Mouse (Mus musculus) midbrain, postnatal 0 days (tissue): ENCODE data around the gene Ap3d1. TPM values are rescaled to one million over a fixed set of nuclear protein-coding genes. Genes with fewer than 3 reads are reported as not detected.
A peak's percentile ranks its signal among the peaks of the same experiment; 100 is the strongest.

Source experiments
- ATAC-seq: fragments of 200-750 bp; cut with Nextera tagmentation; 2 replicates; pipeline ENCODE4 v1.8.0; 2017; ENCODE audit warnings: moderate number of reproducible peaks, mild to moderate bottlenecking, moderate TSS enrichment, moderate library complexity; ENCODE audit not compliant: low FRiP score
- DNase-seq: peaks from one replicate; pipeline ENCODE4 v3.0.0-alpha.2; 2015; ENCODE audit warnings: low spot score
- H3K27ac ChIP-seq: fragments of 300-500 bp; sonication (generic); 2 replicates; pipeline ENCODE4 v1.5.1; 2014; ENCODE audit warnings: low read depth, mild to moderate bottlenecking, low read length, mixed read lengths
- H3K27me3 ChIP-seq: fragments of 300-500 bp; sonication (generic); 2 replicates; pipeline ENCODE4 v1.6.1; 2014; ENCODE audit warnings: low read length, control low read depth, mixed read lengths; ENCODE audit not compliant: insufficient read depth
- H3K36me3 ChIP-seq: fragments of 300-500 bp; sonication (generic); 2 replicates; pipeline ENCODE4 v1.6.1; 2014; ENCODE audit warnings: low read length, control low read depth, mixed read lengths; ENCODE audit not compliant: insufficient read depth
- H3K4me1 ChIP-seq: fragments of 300-500 bp; sonication (generic); 2 replicates; pipeline ENCODE4 v1.6.1; 2014; ENCODE audit warnings: mild to moderate bottlenecking, control low read depth, antibody characterized with exemption, low read length, mixed read lengths; ENCODE audit not compliant: insufficient read depth
- H3K4me2 ChIP-seq: fragments of 300-500 bp; sonication (generic); 2 replicates; pipeline ENCODE4 v1.6.1; 2014; ENCODE audit warnings: low read depth, mild to moderate bottlenecking, low read length, mixed read lengths; ENCODE audit not compliant: poor library complexity, severe bottlenecking
- H3K4me3 ChIP-seq: fragments of 300-500 bp; sonication (generic); 2 replicates; pipeline ENCODE4 v1.5.1; 2014; ENCODE audit warnings: low read depth, mild to moderate bottlenecking, low read length, moderate library complexity
- H3K9ac ChIP-seq: fragments of 300-500 bp; sonication (generic); replicated peaks from 2 replicates; pipeline ENCODE4 v1.6.1; 2014; ENCODE audit warnings: mild to moderate bottlenecking, low read length, moderate library complexity, mixed read lengths; ENCODE audit not compliant: poor library complexity, severe bottlenecking
- H3K9me3 ChIP-seq: fragments of 300-500 bp; sonication (generic); 2 replicates; pipeline ENCODE4 v1.6.1; 2016; ENCODE audit warnings: low read length, control low read depth
- CTCF ChIP-seq: IDR thresholded peaks from 2 replicates; pipeline ENCODE4 v1.5.1; 2016; ENCODE audit warnings: antibody characterized with exemption, mild to moderate bottlenecking
- WGBS: fragments of 180-500 bp; shearing (Covaris S2); extraction: QIAGEN DNeasy Blood & Tissue Kit; methylation state at CpG from one replicate; pipeline ENCODE4 v1.1.7; 2014; 5-methylcytosine and 5-hydroxymethylcytosine counted together
- polyA plus RNA-seq: library from polyadenylated mRNA; unstranded; fragments of >200 nt; fragmentation: Nextera tagmentation; extraction: Ambion mirVana; gene quantifications from 2 replicates; pipeline ENCODE4 v1.2.1, GENCODE M21; 2015
- total RNA-seq: library from RNA; depleted of rRNA; stranded (reverse); fragments of >200 nt; gene quantifications from 2 replicates; pipeline ENCODE4 v1.2.3, GENCODE M21; 2014

The Ap3d1 gene
- total and polyA plus RNA-seq, 2 experiments from 2014 or later = 105 to 183 TPM

GRCm38 (mm10) chr10:80682003-80682402, 60.1 kb downstream of the Ap3d1 start:
- Histone ChIP-seq H3K36me3 (peaks cover 32% of the 10 kb centered on the region), H3K4me1 (peaks cover 7% of the 10 kb centered on the region; the same call in 1 of the 2 replicates), H3K9ac (no peak overlapping the region), H3K9me3 (no peaks in the 10 kb centered on the region), H3K4me3 (no peak overlapping the region), H3K27ac (no peak overlapping the region), H3K27me3 (no peaks in the 10 kb centered on the region), H3K4me2 (no peak overlapping the region)
- no peak for TF ChIP-seq CTCF
- no peak for ATAC-seq
- DNase-seq = no peak
- 95% methylated on average over 6 of the region's 6 CpGs for WGBS

GRCm38 (mm10) chr10:80680260-80680696, 61.8 kb downstream of the Ap3d1 start:
- Histone ChIP-seq H3K9ac (no peak overlapping the region), H3K27me3 (no peaks in the 10 kb centered on the region), H3K4me3 (no peak overlapping the region), H3K9me3 (no peaks in the 10 kb centered on the region), H3K4me1 (peaks cover 7% of the 10 kb centered on the region; the same call in 1 of the 2 replicates), H3K36me3 (peaks cover 16% of the 10 kb centered on the region), H3K4me2 (no peak overlapping the region), H3K27ac (no peak overlapping the region)
- no peak for DNase-seq
- TF ChIP-seq CTCF = no peak
- WGBS = 76% methylated on average over 2 of the region's 2 CpGs
- ATAC-seq = no peak

- TF ChIP-seq CTCF = no peak
- no peak overlapping the region for H3K9ac ChIP-seq
- H3K9me3 ChIP-seq = no peaks in the 10 kb centered on the region
- H3K4me2 ChIP-seq = no peak overlapping the region
- ATAC-seq (no peak), DNase-seq (no peak)
- no peaks in the 10 kb centered on the region for H3K27me3 ChIP-seq
- 58% methylated on average over 9 of the region's 9 CpGs for WGBS
- H3K36me3 ChIP-seq = peaks cover 12% of the 10 kb centered on the region; the same call in 1 of the 2 replicates
- H3K4me3 ChIP-seq = no peak overlapping the region
- no peak overlapping the region for H3K27ac ChIP-seq
- H3K4me1 ChIP-seq = peaks cover 11% of the 10 kb centered on the region
Measured at GRCm38 (mm10) chr10:80679556-80680259, 62.4 kb downstream of the Ap3d1 start.

- TF ChIP-seq CTCF = no peak
- H3K9me3 ChIP-seq = no peaks in the 10 kb centered on the region
- H3K9ac ChIP-seq = no peak overlapping the region
- no peak overlapping the region for H3K4me2 ChIP-seq
- H3K4me3 ChIP-seq = no peak overlapping the region
- H3K36me3 ChIP-seq = peaks cover 6% of the 10 kb centered on the region; the same call in 1 of the 2 replicates
- no peaks in the 10 kb centered on the region for H3K27me3 ChIP-seq
- H3K27ac ChIP-seq = peak overlapping the region; percentile 97
- ATAC-seq (no peak), DNase-seq (no peak)
- WGBS = 60% methylated on average over 8 of the region's 10 CpGs
- H3K4me1 ChIP-seq = peaks cover 21% of the 10 kb centered on the region
Measured at GRCm38 (mm10) chr10:80678601-80679377, 63.3 kb downstream of the Ap3d1 start.

- TF ChIP-seq CTCF = no peak
- Histone ChIP-seq H3K36me3 (no peaks in the 10 kb centered on the region), H3K4me3 (peak within 1 kb of the TSS; percentile 96), H3K4me2 (peak within 1 kb of the TSS; percentile 88), H3K4me1 (peaks cover 22% of the 10 kb centered on the region), H3K27ac (peak within 1 kb of the TSS; percentile 97), H3K9ac (peak within 1 kb of the TSS; percentile 71), H3K9me3 (no peaks in the 10 kb centered on the region), H3K27me3 (no peaks in the 10 kb centered on the region)
- DNase-seq (peak; percentile 88), ATAC-seq (no peak)
- WGBS = 19% methylated on average over 8 of the region's 8 CpGs
Measured at GRCm38 (mm10) chr10:80677942-80678436, 64.1 kb downstream of the Ap3d1 start, which contains the start of gene Mknk2. TSS of gene Mknk2 (minus strand) at chr10:80678112.
